Mouse (Mus musculus) left cerebral cortex, postnatal 4 days (tissue): ENCODE measurements around the gene Klrb1a. TPM values are rescaled to one million over a fixed set of nuclear protein-coding genes. Genes with fewer than 3 reads are reported as not detected.

Experiments used
- DNase-seq: peaks from one replicate; pipeline ENCODE4 v3.0.0-alpha.2; 2022
- intact Hi-C: fragments of 180-260 bp; cut with DNase I; formaldehyde crosslinking; loops from one replicate; pipeline ENCODE4 v1.15.1; 2025
- total RNA-seq, 2 experiments: library from RNA; stranded (reverse); gene quantifications; 2 replicates each; pipeline ENCODE4 v1.2.3; 2021

The Klrb1a gene
- total RNA-seq, 2 experiments from 2014 or later, result not detected

DNA sequence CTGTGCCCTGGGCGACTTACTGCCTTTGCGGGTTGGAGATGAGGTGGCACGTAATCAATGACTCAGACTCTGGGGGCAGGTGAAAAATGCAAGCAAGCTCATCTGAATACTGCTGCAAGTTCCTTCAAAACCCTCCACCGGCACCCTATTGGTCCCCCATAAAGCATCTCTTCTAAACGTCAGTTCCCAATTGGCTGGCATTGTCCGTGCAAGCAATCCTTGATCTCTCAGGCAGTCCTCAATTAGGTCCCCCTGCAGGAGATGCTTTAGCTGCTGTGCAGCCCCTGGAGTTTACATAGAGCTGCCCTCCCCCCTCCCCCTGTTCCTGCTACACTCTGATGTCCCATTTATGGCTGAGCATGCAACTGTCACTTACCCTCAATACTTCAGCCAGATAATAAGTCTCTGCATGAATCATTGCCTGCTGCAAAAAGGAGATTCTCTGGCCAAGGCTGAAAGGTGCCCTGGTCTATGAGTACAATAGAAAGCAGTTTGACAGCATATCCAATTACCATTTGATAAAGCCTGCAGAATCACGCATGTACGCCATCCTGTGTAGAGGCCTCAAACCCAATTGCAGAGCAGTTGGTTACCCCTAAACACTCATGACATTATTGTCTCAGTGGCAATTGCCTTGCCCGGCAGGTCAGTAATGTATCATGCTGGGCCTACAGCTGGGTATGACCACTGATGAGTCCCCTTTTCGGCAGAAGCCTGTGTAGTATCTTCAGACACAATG lies 20.7 kb downstream of the Klrb1a start:
- intact Hi-C loops, result no loop called here
- no peak for DNase-seq

DNA sequence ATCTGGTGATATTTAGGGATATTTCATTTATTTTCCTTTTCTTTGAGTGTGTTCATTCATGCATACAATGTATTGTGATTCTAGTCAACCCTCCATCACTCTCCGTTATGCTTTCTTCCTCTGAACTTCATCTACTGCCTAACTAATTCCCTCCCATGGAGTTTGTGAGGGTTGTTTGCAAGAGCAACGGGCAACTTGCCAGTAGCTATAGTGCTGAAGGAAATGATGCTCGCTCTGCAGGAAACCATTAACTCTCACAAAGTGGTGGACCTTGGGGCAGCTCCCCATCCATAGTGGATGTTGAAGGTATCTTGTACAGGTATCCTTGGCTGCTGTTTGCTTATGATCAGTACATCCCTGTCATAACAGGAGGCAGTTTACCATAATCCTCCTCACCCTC lies 21.3 kb downstream of the Klrb1a start:
- intact Hi-C loops, result no loop called here
- no peak for DNase-seq

DNA sequence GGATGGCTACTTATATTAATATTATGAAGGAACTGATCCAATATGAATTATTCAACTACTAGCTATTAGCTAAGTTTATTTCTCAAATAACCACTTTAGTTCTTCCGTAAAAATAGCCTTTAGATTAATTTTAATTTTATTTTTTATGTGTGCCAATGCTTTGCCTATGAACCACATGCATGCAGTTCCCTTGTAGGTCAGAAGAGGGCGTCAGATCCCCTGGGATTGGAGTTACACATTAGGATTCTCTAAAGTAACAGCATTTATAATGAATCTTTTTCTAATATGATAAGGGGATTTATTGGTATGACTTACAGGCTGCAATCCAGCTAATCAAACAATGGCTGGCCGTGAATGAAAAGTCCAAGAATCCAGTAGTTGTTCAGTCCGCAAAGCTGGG lies 23.8 kb downstream of the Klrb1a start:
- no peak for DNase-seq
- intact Hi-C loops, result no loop called here

DNA sequence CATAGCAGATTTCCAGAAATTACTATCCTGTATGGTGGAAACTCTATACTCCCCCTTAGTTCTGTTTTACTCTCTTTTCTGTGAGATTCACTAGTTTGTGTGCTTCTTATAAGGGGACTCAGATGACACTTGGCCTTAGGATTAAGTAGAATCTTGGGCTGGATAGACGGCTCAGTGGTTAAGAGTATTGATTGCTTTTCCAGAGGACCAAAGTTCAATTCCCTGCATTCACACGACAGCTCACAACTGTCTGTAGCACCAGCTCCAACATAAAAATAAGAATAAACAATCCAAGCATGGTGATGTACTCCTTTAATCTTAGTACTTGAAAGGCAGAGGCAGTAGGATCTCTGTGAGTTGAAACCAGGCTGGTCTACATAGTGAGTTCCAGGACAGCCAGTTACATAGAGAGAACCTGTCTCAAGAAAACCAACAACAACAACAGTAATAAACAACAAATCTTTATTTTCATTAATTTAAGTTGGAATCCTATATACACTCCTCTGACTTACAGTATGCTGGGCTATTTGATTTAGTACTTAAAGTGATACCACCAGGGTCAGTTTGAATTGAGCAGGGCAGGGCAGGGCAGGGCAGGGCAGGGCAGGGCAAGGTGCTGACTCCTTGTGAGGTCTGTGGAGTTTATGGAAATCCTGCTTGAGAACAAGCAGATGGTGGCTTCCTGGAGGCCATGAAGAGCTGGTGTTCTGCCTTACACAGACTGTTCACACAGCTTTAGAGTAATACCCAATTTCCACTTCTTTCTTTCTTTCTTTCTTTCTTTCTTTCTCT lies 24.9 kb downstream of the Klrb1a start:
- DNase-seq, result no peak
- intact Hi-C loops, result no loop called here

DNA sequence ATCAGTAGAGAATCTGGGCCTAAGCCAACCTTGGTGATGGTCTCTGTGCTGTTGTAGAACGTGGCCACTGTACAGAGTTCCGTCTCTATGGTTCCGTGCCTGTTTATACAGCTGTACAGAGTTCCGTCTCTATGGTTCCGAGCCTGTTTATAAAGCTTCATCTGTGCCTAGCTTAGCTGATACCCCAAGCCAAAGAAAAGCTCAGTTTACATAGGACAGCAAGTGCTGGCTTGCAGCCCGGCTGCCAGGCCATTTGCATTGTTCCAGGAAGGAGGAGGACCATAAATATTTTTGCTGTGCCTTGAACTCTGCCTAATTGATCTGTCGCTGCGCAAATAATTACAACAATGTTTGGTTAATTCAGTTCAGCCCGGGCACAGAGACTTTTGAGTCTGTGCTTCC lies 26.2 kb downstream of the Klrb1a start:
- intact Hi-C loops, result no loop called here
- peak; percentile 53 for DNase-seq

DNA sequence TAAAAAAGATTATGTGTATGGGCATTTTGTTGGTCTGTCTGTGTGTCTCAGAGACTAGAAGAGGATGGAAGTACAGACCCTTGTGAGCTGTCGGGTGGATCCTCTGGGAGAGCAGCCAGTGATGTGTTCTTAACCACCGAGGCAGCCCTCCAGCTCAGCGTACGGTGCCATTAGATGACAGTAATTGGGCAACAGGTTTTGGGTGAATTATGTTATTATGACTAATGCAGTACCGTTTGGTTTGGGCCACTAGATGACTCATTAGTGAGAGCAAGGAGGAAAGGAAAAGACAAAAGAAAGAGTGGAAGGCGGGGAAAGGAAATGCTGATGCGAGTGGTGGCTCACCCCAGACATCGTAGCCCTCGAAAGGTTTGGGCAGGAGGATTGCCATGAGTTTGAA lies 28.7 kb downstream of the Klrb1a start:
- intact Hi-C loops, result no loop called here

DNA sequence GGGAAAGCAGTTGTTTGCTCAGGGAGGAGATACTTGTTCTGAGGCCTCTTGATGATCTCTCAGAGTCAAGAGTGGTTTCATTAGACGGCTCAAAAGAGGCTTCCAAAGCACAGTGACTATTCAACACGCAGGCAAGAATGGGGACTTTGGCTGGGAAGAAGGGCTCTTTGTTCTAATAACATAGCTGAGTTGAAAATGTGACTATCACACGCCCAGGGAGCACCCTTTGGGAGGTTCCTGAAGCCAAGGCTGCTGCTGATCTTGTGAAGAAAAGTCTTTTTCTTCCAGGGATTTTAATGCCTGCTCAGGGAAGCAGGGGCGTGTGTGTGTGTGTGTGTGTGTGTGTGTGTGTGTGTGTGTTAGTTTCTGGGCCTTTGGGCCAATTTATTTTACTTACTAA lies 33.9 kb downstream of the Klrb1a start:
- intact Hi-C loops, result no loop called here
- no peak for DNase-seq

More for the DNA sequence above, 28.7 kb downstream of the Klrb1a start:
- DNase-seq, result no peak

DNA sequence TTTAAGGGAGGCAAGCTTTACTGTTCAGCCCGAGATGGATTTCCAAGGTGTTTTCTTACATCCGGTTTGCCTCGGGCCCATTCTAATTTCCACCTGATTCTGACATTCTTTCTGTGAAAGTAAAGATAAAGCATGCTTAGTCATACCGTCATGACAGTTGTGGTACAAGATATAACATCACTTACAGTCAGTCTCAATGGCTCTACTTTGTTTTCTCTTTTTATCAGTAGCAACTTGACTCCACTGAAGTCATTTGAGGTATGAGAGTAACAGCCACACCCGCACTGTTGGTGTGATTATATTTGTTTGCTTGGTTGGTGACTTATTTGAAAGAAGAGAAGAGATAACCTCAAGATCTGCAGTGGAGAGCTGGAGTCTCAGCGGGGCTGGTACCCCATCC lies 35.7 kb downstream of the Klrb1a start:
- intact Hi-C loops, result no loop called here

DNA sequence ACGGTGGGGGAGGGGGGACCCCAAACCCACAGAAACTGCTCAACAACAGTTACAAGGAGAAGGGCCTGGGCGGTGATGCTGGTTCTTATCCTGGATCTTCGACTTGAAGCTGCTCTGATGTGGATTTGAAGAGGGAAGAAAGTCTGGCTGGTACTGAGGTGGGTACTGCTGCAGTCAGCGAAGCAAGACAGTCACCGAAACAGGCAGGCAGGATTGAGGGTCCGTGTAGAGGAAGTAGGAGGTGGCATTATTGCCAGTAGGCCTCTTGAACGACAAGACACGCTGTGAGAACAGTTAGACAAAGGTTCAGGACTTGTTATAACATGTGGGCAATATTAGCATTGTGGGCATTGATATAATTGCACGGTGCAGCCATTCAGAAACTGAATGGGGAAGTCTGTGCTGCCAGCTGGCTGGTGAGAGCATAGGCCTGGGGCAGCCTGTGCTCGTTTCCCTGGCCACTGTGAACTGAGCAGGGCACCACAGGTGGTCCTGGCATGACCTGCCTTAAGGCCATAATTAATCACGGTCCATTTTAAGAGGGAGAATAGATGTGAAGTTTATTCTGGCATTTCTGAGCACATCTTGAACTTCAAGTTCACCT lies 37.6 kb downstream of the Klrb1a start:
- DNase-seq, result peak; percentile 51
- intact Hi-C loops, result no loop called here

More for the DNA sequence above, 35.7 kb downstream of the Klrb1a start:
- no peak for DNase-seq

DNA sequence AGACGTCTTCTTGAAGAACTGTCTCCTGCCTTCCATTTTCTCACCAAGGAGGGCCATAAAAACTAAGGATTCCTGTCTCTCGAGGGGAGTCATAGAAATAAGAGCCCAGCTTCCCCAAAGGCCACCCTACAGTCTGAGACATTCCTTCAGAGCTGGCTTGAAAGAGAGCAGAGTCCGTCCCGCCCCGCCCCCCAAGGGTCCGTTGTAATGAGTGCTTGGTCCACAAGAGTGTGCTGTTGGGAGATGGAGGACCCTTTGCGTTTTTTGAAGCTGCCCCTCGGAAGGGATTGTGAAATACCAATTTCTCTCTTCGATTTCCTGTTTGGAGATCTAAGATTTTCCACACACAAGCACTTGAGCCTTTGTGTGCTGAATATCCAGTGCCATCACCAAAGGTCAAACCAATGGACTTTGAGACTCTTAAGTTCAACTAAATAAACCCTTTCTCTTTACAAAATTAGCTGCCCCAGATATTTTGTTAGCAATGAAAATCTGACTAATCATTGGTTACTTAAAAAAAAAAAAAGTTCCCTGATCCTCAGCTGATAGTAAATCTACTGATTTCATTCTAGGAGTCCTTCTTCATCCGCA lies 39.2 kb downstream of the Klrb1a start:
- intact Hi-C loops, result no loop called here

DNA sequence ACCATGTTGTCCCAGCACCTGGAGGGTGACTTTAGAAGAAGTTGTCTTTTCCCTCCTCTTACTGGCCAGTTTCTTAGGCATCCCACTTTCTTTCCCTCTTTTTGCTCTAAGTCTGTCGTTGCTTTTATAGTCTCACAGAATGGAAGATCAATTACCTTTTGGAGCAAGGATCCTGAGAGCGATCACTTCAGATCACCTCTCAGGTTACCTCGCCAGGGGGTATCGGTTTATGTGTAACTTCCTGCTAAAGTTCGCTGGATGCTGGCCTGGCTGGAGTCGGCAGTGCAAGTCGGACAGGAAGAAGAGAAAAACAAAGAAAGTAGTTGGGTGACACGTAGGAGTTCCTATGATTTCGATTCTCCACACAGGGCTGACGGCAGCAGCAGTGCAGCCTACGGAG lies 41.8 kb downstream of the Klrb1a start, which contains the start of gene A2ml1:
Gene A2ml1, minus strand, starts transcription at position 101 of the 400 bp plus-strand sequence.
- intact Hi-C loops, result no loop called here
- no peak for DNase-seq

More for the DNA sequence above, 39.2 kb downstream of the Klrb1a start:
- peak; percentile 45 for DNase-seq

DNA sequence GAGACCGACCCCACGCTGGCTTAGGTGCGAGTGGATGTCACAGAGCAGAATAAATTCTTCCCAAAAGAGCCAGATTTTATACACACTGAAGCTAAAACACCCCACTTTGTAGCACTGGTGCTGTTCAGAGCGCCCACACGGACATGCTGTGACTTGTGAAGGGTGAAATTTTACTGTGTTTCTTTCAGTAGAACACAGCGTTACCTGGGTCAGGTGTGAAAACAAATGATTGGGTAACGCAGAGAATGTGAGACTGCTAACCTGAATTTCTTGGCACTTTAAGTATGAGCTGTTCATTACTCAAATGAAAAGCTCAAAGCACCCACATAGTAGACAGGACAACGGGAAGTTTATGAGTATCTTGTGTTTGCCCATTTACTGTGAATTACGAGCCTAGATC lies 46.0 kb downstream of the Klrb1a start:
- intact Hi-C loops, result no loop called here
- DNase-seq, result no peak

DNA sequence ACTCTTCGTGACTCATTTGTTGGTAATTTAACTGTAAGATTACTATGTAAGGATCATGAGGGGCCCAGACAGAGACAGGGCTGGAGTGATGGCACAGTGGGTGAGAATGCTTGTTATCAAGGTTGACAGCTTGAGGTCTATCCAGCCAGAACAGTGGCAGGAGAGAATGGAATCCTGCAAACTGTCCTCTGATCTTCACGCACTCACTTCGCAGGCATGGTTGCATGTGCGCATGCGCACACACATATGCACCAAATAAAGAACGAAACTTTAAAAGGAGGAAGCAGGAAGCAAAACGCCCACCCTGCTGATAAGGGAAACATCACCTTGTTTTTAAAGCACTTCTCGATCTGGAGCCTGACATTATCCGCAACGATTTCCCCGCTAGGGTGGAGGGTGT lies 56.7 kb downstream of the Klrb1a start:
- DNase-seq, result no peak
- intact Hi-C loops, result no loop called here

Other genes starting within 250 kb of the Klrb1a start
- gene Tex52, start 248.1 kb downstream of the Klrb1a start, total RNA-seq, result under 1 TPM; 0.32 to 0.46 TPM
- not detected for gene Gm44596, start 248.0 kb downstream of the Klrb1a start, total RNA-seq
- 1 to 10 TPM; 3.7 to 4.1 TPM for gene Nrip2, start 224.2 kb downstream of the Klrb1a start, total RNA-seq
- 10 to 100 TPM; 38.7 to 42.7 TPM for gene Itfg2, start 198.6 kb downstream of the Klrb1a start, total RNA-seq
- 100 to 1,000 TPM; 176 to 180 TPM for gene Fkbp4, start 184.9 kb downstream of the Klrb1a start, total RNA-seq
- under 1 TPM; 0.12 TPM for gene Pzp, start 96.8 kb downstream of the Klrb1a start, total RNA-seq
- gene A2ml1, start 41.9 kb downstream of the Klrb1a start, total RNA-seq, result 1 to 10 TPM; 7.8 to 8.7 TPM
- not detected for gene Clec2h, start 38.9 kb upstream of the Klrb1a start, total RNA-seq
- gene Klrb1, start 99.5 kb upstream of the Klrb1a start, total RNA-seq, result 1 to 10 TPM; 3.9 to 5.0 TPM
- gene Klrb1c, start 165.7 kb upstream of the Klrb1a start, total RNA-seq, result not detected
- not detected for gene Gm44511, start 202.8 kb upstream of the Klrb1a start, total RNA-seq
- gene Klrb1b, start 202.8 kb upstream of the Klrb1a start, total RNA-seq, result not detected